ENCODE assay signal across 8 mouse cellular contexts in the genomic region with DNA sequence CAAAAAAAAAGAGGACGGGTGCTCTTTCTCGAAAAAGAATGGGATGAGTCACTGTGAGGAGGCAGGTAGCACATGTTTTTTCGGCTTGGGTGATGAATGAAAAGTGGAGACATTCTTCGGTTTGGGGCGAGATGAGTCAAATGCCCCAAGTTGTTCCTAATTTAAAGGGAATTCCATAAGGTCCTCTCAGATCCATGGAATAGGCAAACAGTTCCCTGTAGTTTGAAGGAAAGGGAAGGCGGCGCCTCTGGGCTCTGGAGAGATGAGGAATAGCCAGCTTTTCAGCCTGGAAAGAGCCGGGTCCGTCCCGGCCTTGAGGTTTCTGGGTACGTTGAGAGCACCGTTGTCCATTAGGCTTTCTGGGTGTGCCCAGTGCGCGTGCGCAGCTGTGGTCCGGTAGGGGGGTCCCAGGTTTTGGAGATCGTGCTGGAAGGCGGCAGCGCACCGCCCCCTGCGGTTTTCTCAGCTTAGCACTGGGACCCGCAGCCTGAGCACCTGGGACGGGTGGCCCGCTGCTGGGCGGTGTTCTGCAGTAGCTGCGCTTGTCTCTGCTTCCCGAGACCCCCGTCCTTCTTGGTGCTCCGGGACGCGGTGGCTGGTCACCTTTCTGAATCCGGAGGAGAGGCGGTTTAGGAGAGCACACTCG. TPM values are rescaled to one million over a fixed set of nuclear protein-coding genes. Genes with fewer than 3 reads are reported as not detected.
DNase-seq lines count a peak whose midpoint lies in the region; ATAC-seq and TF ChIP-seq lines count a peak whose summit lies in the region.

TSS of gene Slc9a5 (plus strand) at position 394 of the 646 bp plus-strand sequence.

- no peaks in the 10 kb centered on the region for H3K36me3 ChIP-seq in hindbrain, embryonic 13.5 days
- peaks cover 3% of the 10 kb centered on the region; the same call in 1 of the 2 replicates for H3K36me3 ChIP-seq in limb, embryonic 10.5 days
- H3K36me3 ChIP-seq in midbrain, embryonic 15.5 days (replicated peaks), result no peaks in the 10 kb centered on the region

- DNase-seq in gastrocnemius, postnatal 10 days, result peak; percentile 50
- DNase-seq in gastrocnemius, adult 8-10 months (ENCODE audit: low spot score in 2 of 2), result no peak
- DNase-seq in adrenal gland, postnatal 10 days, result peak; percentile 61
- DNase-seq in limb, embryonic 10.5 days (ENCODE audit: low spot score), result peak; percentile 89
- DNase-seq in testis, postnatal 14 days (ENCODE audit: low spot score), result peak; percentile 80

- H3K9me3 ChIP-seq in hindbrain, embryonic 13.5 days, result no peaks in the 10 kb centered on the region
- H3K9me3 ChIP-seq in limb, embryonic 10.5 days (replicated peaks), result no peaks in the 10 kb centered on the region
- H3K9me3 ChIP-seq in midbrain, embryonic 15.5 days, result no peaks in the 10 kb centered on the region

- H3K4me3 ChIP-seq in embryonic fibroblast, embryonic 13.5 days (ENCODE audit: insufficient read depth, low read length), result peak within 1 kb of the TSS; percentile 90
- peak within 1 kb of the TSS; percentile 72 for H3K4me3 ChIP-seq in hindbrain, embryonic 13.5 days
- H3K4me3 ChIP-seq in limb, embryonic 10.5 days, result peak within 1 kb of the TSS; percentile 74
- peak within 1 kb of the TSS; percentile 69 for H3K4me3 ChIP-seq in midbrain, embryonic 15.5 days

- WGBS in hindbrain, embryonic 13.5 days, result under 1% methylated on average over 34 of the region's 34 CpGs
- under 1% methylated on average over 34 of the region's 34 CpGs for WGBS in limb, embryonic 10.5 days
- WGBS in midbrain, embryonic 15.5 days, result under 1% methylated on average over 34 of the region's 34 CpGs

- no peak for TF ChIP-seq CTCF in embryonic fibroblast, embryonic 13.5 days (IDR thresholded peaks at IDR 0.05; ENCODE audit: borderline replicate concordance, insufficient read depth, low read length)

- H3K27me3 ChIP-seq in hindbrain, embryonic 13.5 days, result peaks cover 22% of the 10 kb centered on the region
- H3K27me3 ChIP-seq in limb, embryonic 10.5 days (ENCODE audit: low read depth, poor library complexity, severe bottlenecking), result 0 out of 2 replicates have a peak, but pooled peaks cover 6% of the 10 kb centered on the region
- peaks cover 14% of the 10 kb centered on the region for H3K27me3 ChIP-seq in midbrain, embryonic 15.5 days (replicated peaks)

- peak within 1 kb of the TSS; percentile 88 for H3K9ac ChIP-seq in hindbrain, embryonic 13.5 days
- H3K9ac ChIP-seq in midbrain, embryonic 15.5 days, result peak within 1 kb of the TSS; percentile 69

- peak within 1 kb of the TSS; percentile 85 for H3K27ac ChIP-seq in embryonic fibroblast, embryonic 13.5 days (ENCODE audit: insufficient read depth, low read length)
- peak within 1 kb of the TSS; percentile 80 for H3K27ac ChIP-seq in hindbrain, embryonic 13.5 days
- H3K27ac ChIP-seq in limb, embryonic 10.5 days, result peak within 1 kb of the TSS; percentile 88
- peak within 1 kb of the TSS; percentile 80 for H3K27ac ChIP-seq in midbrain, embryonic 15.5 days

- peaks cover 12% of the 10 kb centered on the region for H3K4me1 ChIP-seq in embryonic fibroblast, embryonic 13.5 days (ENCODE audit: control insufficient read depth, insufficient read depth, low read length)
- peaks cover 47% of the 10 kb centered on the region for H3K4me1 ChIP-seq in hindbrain, embryonic 13.5 days (replicated peaks)
- H3K4me1 ChIP-seq in limb, embryonic 10.5 days, result peaks cover 51% of the 10 kb centered on the region
- H3K4me1 ChIP-seq in midbrain, embryonic 15.5 days, result peaks cover 40% of the 10 kb centered on the region

- peak; percentile 30 for ATAC-seq in hindbrain, embryonic 13.5 days (ENCODE audit: low FRiP score)
- peak; percentile 28 for ATAC-seq in midbrain, embryonic 15.5 days (replicated peaks)

- H3K4me2 ChIP-seq in hindbrain, embryonic 13.5 days, result peak within 1 kb of the TSS; percentile 94
- H3K4me2 ChIP-seq in midbrain, embryonic 15.5 days, result peak within 1 kb of the TSS; percentile 98

- TF ChIP-seq POLR2A in embryonic fibroblast, embryonic 13.5 days (IDR thresholded peaks at IDR 0.05; ENCODE audit: low read depth, low read length), result peak; percentile 38

RNA-seq across cellular contexts. Expression of gene Slc9a5, which starts in this region (rescaled TPM):
- 1 to 10 TPM; 1.4 to 2.4 TPM for total RNA-seq in gastrocnemius, postnatal 10 days (2021)
- under 1 TPM; 0.38 to 0.65 (median 0.52) TPM for total RNA-seq in gastrocnemius, adult 8-10 months (2022)
- total RNA-seq in adrenal gland, postnatal 10 days (2021), result 1 to 10 TPM; 1.5 to 2.6 TPM
- 8.9 and 10.3 TPM in 2 replicates for polyA plus RNA-seq in embryonic fibroblast, embryonic 13.5 days (2011; ENCODE audit: insufficient read length, low read depth, missing spikeins)
- 7.3 and 7.4 TPM in 2 replicates for polyA plus RNA-seq in hindbrain, embryonic 13.5 days (2015; fragmentation: Nextera tagmentation; extraction: Ambion mirVana)
- 4.5 and 6.3 TPM in 2 replicates for polyA plus RNA-seq in limb, embryonic 10.5 days (2016; fragmentation: Nextera tagmentation; extraction: Ambion mirVana)
- polyA plus RNA-seq in midbrain, embryonic 15.5 days (2015; fragmentation: Nextera tagmentation; extraction: Ambion mirVana), result 12.0 and 12.2 TPM in 2 replicates

Comparison
In these comparisons a context has a peak if more than half of its experiments do, and no peak if none do; other contexts are left out.
1. DNase-seq: peak in gastrocnemius, postnatal 10 days (single experiment), adrenal gland, postnatal 10 days (single experiment), limb, embryonic 10.5 days (single experiment) and testis, postnatal 14 days (single experiment); none in gastrocnemius, adult 8-10 months (0 of 2).
2. Peak in every context shown above with its lines, with median percentiles within 50 percentile points of each other: H3K27ac ChIP-seq and H3K4me3 ChIP-seq.